Mouse (Mus musculus) brain, embryonic 14.5 days (tissue): ENCODE measurements around the gene Btn2a2.

ENCODE experiments used
- CTCF ChIP-seq: fragments of 200-500 bp; IDR thresholded peaks from 2 replicates; pipeline ENCODE4 v1.5.1; 2012; ENCODE audit warnings: inconsistent platforms, mild to moderate bottlenecking, moderate library complexity, borderline replicate concordance; ENCODE audit not compliant: insufficient read depth, insufficient read length; ENCODE audit errors: extremely low read depth
- POLR2A ChIP-seq: fragments of 200-500 bp; IDR thresholded peaks from 2 replicates; pipeline ENCODE4 v1.6.1; 2012; ENCODE audit warnings: mild to moderate bottlenecking, inconsistent platforms, borderline replicate concordance; ENCODE audit not compliant: poor library complexity, insufficient read depth, insufficient read length, severe bottlenecking; ENCODE audit errors: extremely low read depth

DNA sequence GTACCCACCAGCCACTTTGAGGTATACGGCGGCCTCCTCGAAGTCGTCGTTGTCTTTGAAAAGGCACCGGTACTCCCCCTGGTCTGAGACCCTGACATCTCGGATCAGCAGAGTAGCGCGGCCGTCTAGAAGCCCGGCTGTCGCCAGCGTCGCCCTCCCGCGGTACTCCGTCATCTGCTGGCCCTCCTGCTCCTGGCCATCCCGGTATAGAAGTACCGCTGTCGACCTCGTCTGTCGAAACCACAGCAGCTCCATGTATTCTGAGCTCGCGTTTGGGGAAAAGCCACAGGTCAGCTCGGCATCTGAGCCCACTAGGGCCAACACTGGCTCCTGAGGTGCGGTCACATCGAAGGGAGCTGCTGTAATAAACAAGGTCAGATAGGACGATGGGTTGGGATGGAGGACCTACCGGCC is 24.4 kb downstream of the Btn2a2 start:
- no peak for TF ChIP-seq CTCF
- no peak for TF ChIP-seq POLR2A
